Mouse (Mus musculus): Measurements from ENCODE around the gene Oat.

Gene Oat

DNA sequence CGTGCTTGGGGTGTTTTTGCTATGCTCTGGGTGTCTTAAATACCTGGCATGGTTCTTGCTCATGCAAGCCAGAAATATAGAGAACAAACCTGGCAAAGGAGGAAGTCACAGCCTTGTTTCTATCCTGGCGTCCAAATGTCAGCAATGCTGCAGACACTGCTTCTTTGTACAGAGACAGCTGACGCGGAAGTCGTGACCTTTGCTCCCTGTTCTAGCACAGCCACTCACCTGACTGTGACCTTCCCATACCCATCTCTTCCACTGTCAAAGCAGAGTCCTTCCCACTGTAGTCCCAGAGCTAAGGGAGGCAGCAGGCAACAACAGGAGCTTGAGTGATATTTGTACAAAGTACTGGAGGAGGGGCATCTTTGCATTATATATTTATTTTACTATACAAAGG, 13.4 kb upstream of the Oat start:
- no peak for DNase-seq

DNA sequence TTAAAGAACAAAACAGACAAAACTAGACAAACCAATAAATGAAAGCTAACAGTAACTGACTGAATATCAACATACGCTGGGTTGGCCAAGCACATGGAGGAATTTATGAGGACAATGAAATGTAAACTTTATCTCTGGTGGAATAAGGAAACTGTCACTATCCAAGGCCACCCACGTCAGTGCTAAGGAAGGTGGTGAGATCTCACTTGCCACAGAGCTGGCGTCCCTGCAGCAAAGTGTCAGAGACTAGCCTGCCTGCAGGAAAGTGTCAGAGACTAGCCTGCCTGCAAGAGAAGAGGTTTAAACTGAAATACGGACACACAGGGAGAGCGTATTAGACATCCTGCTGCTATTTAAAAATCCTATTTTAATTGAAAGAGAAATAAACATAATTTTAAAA, 11.0 kb upstream of the Oat start:
- DNase-seq: no peak

GRCm38 (mm10) chr7:132585695-132586491, 9.7 kb upstream of the Oat start:
- DNase-seq: no peak

DNA sequence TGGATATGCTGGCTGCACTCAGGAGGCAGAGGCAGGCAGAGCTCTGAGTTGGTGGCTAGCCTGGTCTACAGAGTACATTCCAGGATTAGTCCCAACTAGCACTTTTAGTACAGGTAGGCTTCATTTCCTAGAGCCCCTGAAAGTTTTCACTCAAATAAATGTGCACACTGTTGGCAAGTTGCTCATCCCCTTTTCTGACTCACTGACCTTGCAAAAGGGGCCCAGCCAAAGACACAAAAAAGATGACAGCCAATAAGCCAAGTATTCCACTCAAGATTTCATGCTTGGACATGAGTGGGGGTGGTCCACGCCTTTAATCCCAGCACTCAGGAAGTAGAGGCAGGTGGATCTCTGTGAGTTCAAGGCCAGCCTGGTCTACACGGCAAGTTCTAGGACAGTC, 5.2 kb upstream of the Oat start:
- DNase-seq: no peak

GRCm38 (mm10) chr7:132580511-132580910, 4.3 kb upstream of the Oat start:
- no peak for DNase-seq

DNA sequence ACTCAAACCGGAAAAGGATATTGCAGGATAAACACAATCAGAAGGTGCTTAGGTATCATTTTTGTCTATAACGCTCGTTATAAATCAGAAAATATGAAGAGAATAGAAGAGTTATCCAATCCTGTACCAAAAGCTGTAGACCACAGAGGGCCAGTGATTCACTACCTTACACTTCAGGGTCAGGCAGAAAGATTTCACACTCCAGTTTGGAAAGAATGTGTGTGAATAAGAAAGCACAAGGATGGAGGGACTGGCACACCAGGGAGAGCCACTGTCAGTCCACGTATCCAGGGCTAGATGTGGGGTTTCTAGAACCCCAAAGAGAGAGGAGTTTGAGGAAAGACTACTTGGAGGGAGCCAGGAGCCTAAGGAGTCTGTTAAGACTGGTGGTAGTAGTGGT, 693 bp upstream of the Oat start:
- DNase-seq: no peak

DNA sequence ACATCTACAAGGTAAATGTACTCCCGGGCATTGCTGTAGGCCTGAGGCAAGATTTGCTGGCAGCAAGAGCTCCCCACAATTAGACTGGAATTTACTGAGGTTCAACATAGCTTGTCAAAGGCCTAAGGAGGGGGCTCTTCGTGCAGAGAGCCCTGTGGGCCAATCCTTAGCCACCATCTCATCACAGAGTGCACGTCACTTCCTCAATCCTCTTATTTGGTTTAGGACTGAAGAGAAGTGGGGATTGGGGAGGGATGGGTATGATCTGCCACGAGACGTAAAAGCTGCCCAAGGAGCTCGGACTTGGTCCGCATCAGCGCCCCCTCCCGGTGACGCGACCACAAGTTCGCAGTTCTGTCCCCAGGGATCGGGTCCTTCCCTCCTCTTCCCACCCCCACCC, 575 bp downstream of the Oat start:
- DNase-seq: peak; percentile 84

DNA sequence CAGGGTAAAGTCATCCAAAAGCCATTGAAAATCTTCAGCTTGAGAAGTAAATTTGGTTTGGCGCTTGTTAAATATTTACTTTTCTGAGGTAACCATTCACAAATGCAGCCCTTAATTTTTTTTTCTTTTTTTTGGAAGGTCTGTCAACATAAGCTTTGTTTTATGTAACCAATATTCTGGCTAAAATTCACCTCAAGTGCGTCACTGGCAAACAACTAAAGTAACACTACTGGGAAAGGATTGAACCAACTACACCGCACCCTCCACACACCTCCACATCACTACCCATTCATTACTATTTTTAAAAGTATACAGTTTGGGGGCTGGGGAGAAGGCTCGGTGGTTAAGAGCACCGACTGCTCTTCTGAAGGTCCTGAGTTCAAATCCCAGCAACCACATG, 1.6 kb downstream of the Oat start:
- peak; percentile 14 for DNase-seq

GRCm38 (mm10) chr7:132573205-132573604, 3.0 kb downstream of the Oat start:
- DNase-seq: no peak

- no peak for DNase-seq
Measured at GRCm38 (mm10) chr7:132572738-132573137, 3.5 kb downstream of the Oat start.

DNA sequence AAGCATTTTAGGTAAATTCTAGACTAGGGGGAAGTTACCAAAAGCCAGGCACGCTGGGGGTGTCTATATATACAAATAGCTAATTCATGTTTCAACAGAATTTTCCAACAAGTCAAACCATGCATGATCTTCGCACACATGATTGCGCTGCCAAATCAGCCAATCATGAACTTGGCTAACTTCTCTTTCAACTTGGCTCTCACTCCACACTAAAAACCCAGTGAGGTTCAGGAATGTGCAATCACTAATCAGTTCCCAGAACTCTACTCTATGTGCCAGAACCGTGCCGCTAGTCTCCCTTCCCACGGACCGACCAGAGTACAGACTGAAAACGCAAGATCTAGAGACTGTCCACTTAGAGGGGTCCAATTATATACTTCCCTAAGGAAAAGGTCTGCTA, 4.7 kb downstream of the Oat start:
- no peak for DNase-seq

- peak; percentile 36 for DNase-seq
Measured at GRCm38 (mm10) chr7:132570071-132570470, 6.1 kb downstream of the Oat start.

GRCm38 (mm10) chr7:132568817-132569216, 7.4 kb downstream of the Oat start:
- no peak for DNase-seq

- DNase-seq: no peak
Measured at GRCm38 (mm10) chr7:132565831-132566230, 10.4 kb downstream of the Oat start.

DNA sequence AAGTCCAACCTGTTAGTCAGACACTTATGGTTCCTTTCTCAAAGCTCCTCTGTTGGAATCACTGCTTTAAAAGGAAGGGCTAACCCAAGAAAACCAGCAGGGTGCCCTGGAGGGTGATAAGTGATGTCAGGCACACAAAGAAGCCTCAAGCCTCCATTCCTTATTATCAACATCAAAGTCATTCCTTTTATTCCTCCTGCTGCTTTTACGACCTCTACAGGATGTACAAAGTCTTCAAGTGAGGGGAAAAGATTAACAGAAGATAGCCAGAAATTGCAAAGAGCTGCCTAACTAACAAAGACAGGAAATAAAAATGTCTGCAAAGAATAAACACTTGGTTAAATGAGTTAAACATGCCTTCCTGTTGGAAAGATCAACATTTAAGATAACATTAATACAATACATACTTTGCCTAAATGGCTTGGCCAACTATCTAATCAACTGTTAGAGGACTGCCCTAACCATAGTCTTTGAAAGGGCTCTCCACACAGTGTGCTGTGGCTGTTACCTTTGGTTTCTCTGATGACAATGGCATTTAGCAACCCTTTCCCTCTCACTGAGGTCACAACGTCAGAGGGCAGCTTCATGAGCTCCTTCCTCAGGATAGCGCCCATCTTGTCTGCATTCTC, 16.9 kb downstream of the Oat start:
- DNase-seq: no peak

GRCm38 (mm10) chr7:132558141-132558736, 18.0 kb downstream of the Oat start:
- DNase-seq: no peak

DNA sequence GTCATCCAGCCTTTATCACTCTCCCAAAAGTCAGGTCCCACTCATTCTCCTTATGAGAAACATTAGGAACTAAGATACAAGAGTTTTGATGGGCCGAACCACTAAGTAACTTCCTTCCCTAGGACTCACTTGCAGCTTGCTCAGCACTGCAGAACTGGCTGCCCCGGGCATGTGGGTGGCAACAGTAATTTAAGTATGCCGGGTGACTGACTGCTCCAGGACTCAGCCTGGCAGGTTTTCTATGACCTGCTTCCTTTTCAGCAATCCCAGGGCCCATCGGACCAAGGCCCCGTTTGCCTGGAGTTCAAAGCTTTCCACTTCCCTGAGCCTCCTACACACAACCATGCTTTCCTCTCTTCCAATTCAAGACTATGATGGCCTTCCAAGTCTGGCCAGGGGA, 19.6 kb downstream of the Oat start:
- no peak for DNase-seq

- no peak for DNase-seq
Measured at GRCm38 (mm10) chr7:132555911-132556310, 20.3 kb downstream of the Oat start.

DNA sequence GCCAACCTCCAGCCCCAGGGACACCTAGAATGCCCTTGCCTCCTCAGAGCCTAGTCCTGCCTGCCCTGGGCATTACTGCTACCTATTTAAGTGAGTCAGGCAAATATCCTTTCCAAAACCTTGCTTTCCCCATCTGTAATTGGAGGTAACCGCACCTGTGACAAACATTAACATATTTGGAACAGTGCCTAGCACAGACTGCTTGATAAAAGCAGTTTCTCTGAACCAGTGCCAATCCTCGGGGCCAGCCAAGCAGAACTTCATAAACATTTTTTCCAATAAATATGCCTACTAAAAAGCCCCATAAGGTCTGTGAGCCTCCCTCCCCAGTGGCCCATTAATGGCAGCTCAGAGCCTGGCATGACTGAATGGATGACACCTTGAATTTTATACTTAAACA, 22.1 kb downstream of the Oat start:
- no peak for DNase-seq

DNA sequence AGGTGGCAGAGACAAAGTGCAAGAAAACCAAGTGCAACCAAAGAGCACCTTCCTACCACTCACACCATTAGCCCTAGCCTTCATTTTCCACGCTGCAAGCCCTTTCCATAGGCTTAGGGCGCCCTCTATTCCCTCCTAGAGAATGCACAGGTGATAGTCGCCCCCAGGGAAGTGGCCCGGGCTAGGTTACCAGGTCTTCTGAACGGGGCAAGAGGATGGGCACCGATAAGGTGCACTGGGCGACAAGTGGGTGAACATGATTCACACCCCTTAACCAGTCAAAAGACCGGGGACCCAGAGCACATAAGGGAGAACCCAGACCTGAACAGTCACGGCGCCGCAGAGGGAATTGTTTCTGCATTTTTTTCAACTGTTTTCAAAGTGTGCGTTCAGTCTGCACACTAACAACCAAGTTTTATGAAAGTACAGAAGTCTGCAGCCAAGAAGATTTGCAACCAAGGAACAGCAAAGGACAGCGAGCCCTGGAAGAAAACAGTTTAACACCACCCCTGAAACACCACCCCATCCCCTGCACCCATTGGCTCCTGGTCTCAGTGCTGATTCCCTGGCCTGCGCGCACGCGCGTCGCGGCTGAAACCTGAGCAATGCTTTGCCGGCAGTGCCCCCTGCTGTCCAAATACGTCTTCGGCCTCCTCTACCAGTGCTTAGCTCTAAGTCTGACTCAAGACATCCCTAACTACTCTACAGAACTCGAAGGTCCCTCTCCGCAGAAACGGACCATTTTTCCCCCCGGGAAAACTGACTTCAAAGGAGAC, 24.7 kb downstream of the Oat start:
- peak; percentile 92 for DNase-seq

DNA sequence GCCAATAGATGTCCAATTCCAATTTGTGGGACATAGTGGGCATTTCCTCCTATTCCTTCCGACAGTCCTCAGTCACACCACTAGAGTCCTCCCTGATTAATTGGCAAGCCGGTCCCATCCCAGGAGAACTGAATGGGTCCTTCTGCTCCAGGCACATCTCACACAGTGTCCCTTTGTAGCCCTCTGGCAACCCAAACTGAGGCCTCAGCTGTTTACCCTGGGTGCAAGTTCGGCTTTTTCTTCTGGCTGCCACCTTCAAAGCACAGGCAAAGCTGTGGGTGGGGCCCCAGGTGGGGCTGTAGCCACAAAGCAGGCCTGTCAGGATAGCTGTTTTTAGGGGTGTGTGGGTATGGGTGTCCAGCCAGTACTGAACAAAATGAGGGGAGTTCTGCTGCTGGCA, 29.1 kb downstream of the Oat start:
- DNase-seq: no peak

GRCm38 (mm10) chr7:132542427-132542826, 33.8 kb downstream of the Oat start:
- no peak for DNase-seq

GRCm38 (mm10) chr7:132541566-132541965, 34.6 kb downstream of the Oat start:
- no peak for DNase-seq

GRCm38 (mm10) chr7:132540597-132540996, 35.6 kb downstream of the Oat start:
- no peak for DNase-seq
